Mouse (Mus musculus): ENCODE data around the gene Pramef25.
"Not testable (repeated sequence)": the region's sequence is repeated elsewhere in the genome, so short reads cannot be mapped to it uniquely, and the experiment has no call there.

- TF ChIP-seq CTCF (IDR thresholded peaks at IDR 0.05; ENCODE audit: low read depth, low read length); POLR2A (IDR thresholded peaks at IDR 0.05; ENCODE audit: extremely low read depth, insufficient read depth, low read length): not testable (repeated sequence)
These were observed 34.9 kb upstream of the Pramef25 start for GRCm38 (mm10) chr4:143985733-143986132.
